Mouse (Mus musculus) midbrain, postnatal 0 days (tissue): Measurements from ENCODE around the gene Rbbp5. TPM values are rescaled to one million over a fixed set of nuclear protein-coding genes. Genes with fewer than 3 reads are reported as not detected.
A peak's percentile ranks its signal among the peaks of the same experiment; 100 is the strongest.

Experiments
- ATAC-seq: fragments of 200-750 bp; cut with Nextera tagmentation; 2 replicates; pipeline ENCODE4 v1.8.0; 2017; ENCODE audit warnings: moderate number of reproducible peaks, mild to moderate bottlenecking, moderate TSS enrichment, moderate library complexity; ENCODE audit not compliant: low FRiP score
- DNase-seq: peaks from one replicate; pipeline ENCODE4 v3.0.0-alpha.2; 2015; ENCODE audit warnings: low spot score
- H3K27ac ChIP-seq: fragments of 300-500 bp; sonication (generic); 2 replicates; pipeline ENCODE4 v1.5.1; 2014; ENCODE audit warnings: low read depth, mild to moderate bottlenecking, low read length, mixed read lengths
- H3K27me3 ChIP-seq: fragments of 300-500 bp; sonication (generic); 2 replicates; pipeline ENCODE4 v1.6.1; 2014; ENCODE audit warnings: low read length, control low read depth, mixed read lengths; ENCODE audit not compliant: insufficient read depth
- H3K36me3 ChIP-seq: fragments of 300-500 bp; sonication (generic); 2 replicates; pipeline ENCODE4 v1.6.1; 2014; ENCODE audit warnings: low read length, control low read depth, mixed read lengths; ENCODE audit not compliant: insufficient read depth
- H3K4me1 ChIP-seq: fragments of 300-500 bp; sonication (generic); 2 replicates; pipeline ENCODE4 v1.6.1; 2014; ENCODE audit warnings: mild to moderate bottlenecking, control low read depth, antibody characterized with exemption, low read length, mixed read lengths; ENCODE audit not compliant: insufficient read depth
- H3K4me2 ChIP-seq: fragments of 300-500 bp; sonication (generic); 2 replicates; pipeline ENCODE4 v1.6.1; 2014; ENCODE audit warnings: low read depth, mild to moderate bottlenecking, low read length, mixed read lengths; ENCODE audit not compliant: poor library complexity, severe bottlenecking
- H3K4me3 ChIP-seq: fragments of 300-500 bp; sonication (generic); 2 replicates; pipeline ENCODE4 v1.5.1; 2014; ENCODE audit warnings: low read depth, mild to moderate bottlenecking, low read length, moderate library complexity
- H3K9ac ChIP-seq: fragments of 300-500 bp; sonication (generic); replicated peaks from 2 replicates; pipeline ENCODE4 v1.6.1; 2014; ENCODE audit warnings: mild to moderate bottlenecking, low read length, moderate library complexity, mixed read lengths; ENCODE audit not compliant: poor library complexity, severe bottlenecking
- H3K9me3 ChIP-seq: fragments of 300-500 bp; sonication (generic); 2 replicates; pipeline ENCODE4 v1.6.1; 2016; ENCODE audit warnings: low read length, control low read depth
- CTCF ChIP-seq: IDR thresholded peaks from 2 replicates; pipeline ENCODE4 v1.5.1; 2016; ENCODE audit warnings: antibody characterized with exemption, mild to moderate bottlenecking
- WGBS: fragments of 180-500 bp; shearing (Covaris S2); extraction: QIAGEN DNeasy Blood & Tissue Kit; methylation state at CpG from one replicate; pipeline ENCODE4 v1.1.7; 2014; 5-methylcytosine and 5-hydroxymethylcytosine counted together
- polyA plus RNA-seq: library from polyadenylated mRNA; unstranded; fragments of >200 nt; fragmentation: Nextera tagmentation; extraction: Ambion mirVana; gene quantifications from 2 replicates; pipeline ENCODE4 v1.2.1, GENCODE M21; 2015
- total RNA-seq: library from RNA; depleted of rRNA; stranded (reverse); fragments of >200 nt; gene quantifications from 2 replicates; pipeline ENCODE4 v1.2.3, GENCODE M21; 2014

The Rbbp5 gene
- total and polyA plus RNA-seq, 2 experiments from 2014 or later: 22.6 to 25.8 TPM

DNA sequence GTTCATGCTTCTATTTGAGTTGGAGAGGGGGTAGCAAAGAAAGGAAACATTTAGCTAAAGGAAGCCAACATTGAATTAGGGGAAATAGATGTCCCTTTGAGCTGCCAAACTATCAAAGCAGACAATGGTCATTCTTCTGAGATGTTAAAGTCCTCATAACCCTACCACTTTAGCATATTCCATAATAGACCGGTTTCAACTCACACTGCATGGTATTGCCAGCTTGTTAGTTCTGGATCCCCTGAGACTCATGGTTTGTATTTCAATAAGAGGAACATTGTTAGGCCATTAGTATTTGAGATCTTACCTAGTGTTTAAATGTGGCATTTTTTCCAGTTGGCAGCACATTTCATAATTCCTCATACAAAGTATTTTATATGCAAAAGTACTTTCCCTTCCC is 40.2 kb upstream of the Rbbp5 start:
- Histone ChIP-seq H3K27ac (no peak overlapping the region), H3K4me2 (no peak overlapping the region), H3K9ac (no peak overlapping the region), H3K27me3 (no peaks in the 10 kb centered on the region), H3K4me1 (no peaks in the 10 kb centered on the region), H3K9me3 (no peaks in the 10 kb centered on the region), H3K36me3 (peaks cover 13% of the 10 kb centered on the region), H3K4me3 (no peak overlapping the region)
- 49% methylated on average over 1 of the region's 1 CpGs for WGBS
- DNase-seq (no peak), ATAC-seq (no peak)
- TF ChIP-seq CTCF: no peak

DNA sequence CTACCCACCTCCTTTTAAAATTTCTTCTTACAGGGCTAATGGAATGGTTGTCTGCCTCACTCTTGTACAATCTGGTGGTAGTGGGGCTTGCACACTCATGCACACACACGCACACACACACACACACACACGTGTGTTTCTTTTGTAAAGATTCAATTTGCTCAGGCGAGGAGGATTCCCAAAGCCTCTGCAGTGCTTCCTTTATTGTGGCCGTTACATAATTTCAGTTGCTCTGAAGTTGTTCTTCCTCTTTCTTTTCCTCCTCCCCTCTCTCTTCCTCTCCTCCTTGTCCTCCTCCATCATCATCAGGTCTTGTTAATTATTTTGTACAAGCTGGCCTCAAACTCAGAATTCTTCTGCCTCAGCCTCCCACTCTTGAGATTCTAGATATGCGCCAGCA is 39.8 kb upstream of the Rbbp5 start:
- Histone ChIP-seq H3K27ac (no peak overlapping the region), H3K27me3 (no peaks in the 10 kb centered on the region), H3K4me1 (no peaks in the 10 kb centered on the region), H3K9ac (no peak overlapping the region), H3K36me3 (peaks cover 17% of the 10 kb centered on the region), H3K4me2 (no peak overlapping the region), H3K9me3 (no peaks in the 10 kb centered on the region), H3K4me3 (no peak overlapping the region)
- 77% methylated on average over 5 of the region's 5 CpGs for WGBS
- DNase-seq (no peak), ATAC-seq (no peak)
- TF ChIP-seq CTCF: no peak

DNA sequence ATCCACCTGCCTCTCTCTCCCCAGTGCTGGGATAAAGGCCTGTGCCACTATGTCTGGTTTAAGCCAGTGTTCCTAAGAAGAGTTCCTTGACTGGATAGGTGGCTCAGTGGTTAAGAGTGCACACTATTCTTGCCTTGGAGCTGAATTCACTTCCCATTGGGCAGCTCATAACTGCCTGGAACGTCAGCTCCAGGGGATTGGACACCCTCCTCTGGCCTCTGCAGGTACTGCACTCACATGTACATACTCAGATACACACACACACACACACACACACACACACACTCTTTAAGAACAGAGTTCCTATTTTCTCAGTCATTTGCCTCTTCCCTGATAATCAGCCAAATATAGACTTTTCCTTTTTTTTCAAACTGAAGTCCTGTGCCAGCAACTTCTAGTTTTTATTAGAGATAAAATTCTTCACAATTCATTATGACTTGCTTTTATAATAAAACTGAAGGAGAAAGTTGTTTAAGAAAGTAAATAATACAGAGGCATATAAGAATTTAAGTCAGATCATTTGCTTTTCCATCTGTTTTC is 36.2 kb upstream of the Rbbp5 start:
- Histone ChIP-seq H3K4me1 (no peaks in the 10 kb centered on the region), H3K27me3 (no peaks in the 10 kb centered on the region), H3K36me3 (peaks cover 14% of the 10 kb centered on the region; the same call in 1 of the 2 replicates), H3K9me3 (no peaks in the 10 kb centered on the region), H3K4me3 (no peak overlapping the region), H3K9ac (no peak overlapping the region), H3K27ac (no peak overlapping the region), H3K4me2 (no peak overlapping the region)
- ATAC-seq (no peak), DNase-seq (no peak)
- 68% methylated on average over 1 of the region's 1 CpGs for WGBS
- TF ChIP-seq CTCF: peak; percentile 36

DNA sequence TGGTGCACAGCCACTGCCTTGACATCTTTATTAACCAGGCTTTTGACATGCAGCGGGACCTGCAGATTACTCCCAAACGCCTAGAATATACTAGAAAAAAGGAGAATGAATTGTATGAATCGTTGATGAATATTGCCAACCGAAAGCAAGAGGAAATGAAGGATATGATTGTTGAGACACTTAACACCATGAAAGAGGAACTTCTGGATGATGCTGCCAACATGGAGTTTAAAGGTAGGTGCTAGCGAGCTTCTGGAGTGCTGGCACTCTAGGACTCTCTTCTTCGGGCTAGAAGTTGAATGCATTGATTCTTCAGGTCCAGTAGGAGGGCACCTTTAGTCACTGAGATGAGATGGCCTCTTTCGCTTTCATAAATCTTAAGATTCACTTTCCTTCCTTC is 27.4 kb upstream of the Rbbp5 start:
- Histone ChIP-seq H3K4me1 (no peaks in the 10 kb centered on the region), H3K27ac (no peak overlapping the region), H3K36me3 (peaks cover 21% of the 10 kb centered on the region), H3K4me3 (no peak overlapping the region), H3K9ac (no peak overlapping the region), H3K4me2 (no peak overlapping the region), H3K27me3 (no peaks in the 10 kb centered on the region), H3K9me3 (no peaks in the 10 kb centered on the region)
- 86% methylated on average over 7 of the region's 7 CpGs for WGBS
- DNase-seq (no peak), ATAC-seq (no peak)
- no peak for TF ChIP-seq CTCF

DNA sequence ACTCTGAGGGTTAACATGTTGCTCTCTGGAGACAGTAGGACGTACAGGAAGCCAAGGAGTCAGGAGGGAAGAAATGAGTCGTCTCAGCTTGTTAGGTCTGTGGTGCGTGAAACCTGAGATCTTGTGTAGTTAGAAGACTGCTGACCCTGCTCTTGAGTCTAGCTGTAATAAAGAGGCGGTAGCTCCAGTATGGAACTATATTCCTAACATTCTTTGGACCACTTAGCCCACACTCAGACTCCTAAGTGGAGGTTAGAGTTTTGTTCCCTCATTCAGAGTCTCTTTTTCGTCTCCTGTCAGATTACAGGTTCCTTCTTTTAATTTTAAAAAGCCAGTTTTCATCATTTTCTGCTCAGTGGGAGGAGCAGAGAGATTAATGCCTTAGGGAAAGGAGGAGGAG is 12.5 kb upstream of the Rbbp5 start:
- no peaks in the 10 kb centered on the region for H3K27me3 ChIP-seq
- H3K4me3 ChIP-seq: no peak overlapping the region
- no peak for TF ChIP-seq CTCF
- H3K4me2 ChIP-seq: no peak overlapping the region
- H3K9me3 ChIP-seq: no peaks in the 10 kb centered on the region
- no peak for DNase-seq
- ATAC-seq: no peak
- WGBS: 86% methylated on average over 5 of the region's 5 CpGs
- no peaks in the 10 kb centered on the region for H3K4me1 ChIP-seq
- no peak overlapping the region for H3K9ac ChIP-seq
- H3K27ac ChIP-seq: no peak overlapping the region
- H3K36me3 ChIP-seq: peaks cover 29% of the 10 kb centered on the region

DNA sequence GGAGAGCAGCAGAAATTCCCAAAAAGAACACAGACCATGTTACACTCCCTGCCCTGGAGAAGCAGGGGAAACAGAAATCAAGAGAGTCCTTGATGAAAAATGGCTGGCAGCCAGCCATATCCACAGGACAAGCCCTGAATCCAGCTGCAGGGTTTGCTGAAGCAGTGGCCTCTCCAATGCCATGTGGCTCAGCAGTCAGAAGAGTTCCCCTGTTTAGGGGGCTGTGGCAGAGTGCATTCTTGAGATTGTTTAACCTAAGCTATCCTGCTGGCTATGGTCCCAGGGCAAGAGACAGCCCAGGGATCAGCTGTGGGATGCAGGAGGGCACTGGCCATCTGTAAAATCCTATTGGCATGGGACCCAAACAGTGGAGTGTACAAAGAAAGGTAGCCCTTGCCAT is 8.2 kb upstream of the Rbbp5 start:
- Histone ChIP-seq H3K4me2 (no peak overlapping the region), H3K4me1 (no peaks in the 10 kb centered on the region), H3K27ac (no peak overlapping the region), H3K9me3 (no peaks in the 10 kb centered on the region), H3K36me3 (peaks cover 10% of the 10 kb centered on the region), H3K9ac (no peak overlapping the region), H3K4me3 (no peak overlapping the region), H3K27me3 (no peaks in the 10 kb centered on the region)
- ATAC-seq (no peak), DNase-seq (no peak)
- no peak for TF ChIP-seq CTCF
